Mouse (Mus musculus) forebrain, embryonic 13.5 days (tissue): ENCODE data around the gene Rita1. TPM values are rescaled to one million over a fixed set of nuclear protein-coding genes. Genes with fewer than 3 reads are reported as not detected.
A peak's percentile ranks its signal among the peaks of the same experiment; 100 is the strongest.

ENCODE experiments used
- ATAC-seq: fragments of 200-750 bp; cut with Nextera tagmentation; 2 replicates; pipeline ENCODE4 v1.8.0; 2017
- H3K27ac ChIP-seq: fragments of 300-500 bp; sonication (generic); 2 replicates; pipeline ENCODE4 v1.5.1; 2015; ENCODE audit warnings: inconsistent platforms, mild to moderate bottlenecking, moderate library complexity
- H3K27me3 ChIP-seq: fragments of 300-500 bp; sonication (generic); 2 replicates; pipeline ENCODE4 v1.6.1; 2015; ENCODE audit warnings: mild to moderate bottlenecking, inconsistent platforms
- H3K36me3 ChIP-seq: fragments of 300-500 bp; sonication (generic); 2 replicates; pipeline ENCODE4 v1.6.1; 2015; ENCODE audit warnings: mild to moderate bottlenecking, inconsistent platforms; ENCODE audit not compliant: poor library complexity, severe bottlenecking
- H3K4me1 ChIP-seq: fragments of 300-500 bp; sonication (generic); 2 replicates; pipeline ENCODE4 v1.6.1; 2015; ENCODE audit warnings: inconsistent platforms
- H3K4me2 ChIP-seq: fragments of 300-500 bp; sonication (generic); 2 replicates; pipeline ENCODE4 v1.6.1; 2015; ENCODE audit warnings: inconsistent platforms, mild to moderate bottlenecking, moderate library complexity
- H3K4me3 ChIP-seq: fragments of 300-500 bp; sonication (generic); 2 replicates; pipeline ENCODE4 v1.5.1; 2015; ENCODE audit warnings: mild to moderate bottlenecking, inconsistent platforms
- H3K9ac ChIP-seq: fragments of 300-500 bp; sonication (generic); 2 replicates; pipeline ENCODE4 v1.6.1; 2015; ENCODE audit warnings: mild to moderate bottlenecking, inconsistent platforms
- H3K9me3 ChIP-seq: fragments of 300-500 bp; sonication (generic); replicated peaks from 2 replicates; pipeline ENCODE4 v1.6.1; 2016; ENCODE audit warnings: inconsistent platforms
- WGBS: fragments of 180-500 bp; shearing (Covaris S2); methylation state at CpG from one replicate; pipeline ENCODE4 v1.1.7; 2015; 5-methylcytosine and 5-hydroxymethylcytosine counted together
- polyA plus RNA-seq: library from polyadenylated mRNA; unstranded; fragments of >200 nt; fragmentation: Nextera tagmentation; extraction: Ambion mirVana; gene quantifications from 2 replicates; pipeline ENCODE4 v1.2.1, GENCODE M21; 2015

Rita1 gene
- polyA plus RNA-seq, 1 experiment from 2014 or later, result 19.0 TPM

- WGBS, result 52% methylated on average over 6 of the region's 6 CpGs
Measured at GRCm38 (mm10) chr5:120645851-120646250, 33.5 kb upstream of the Rita1 start.

GRCm38 (mm10) chr5:120644227-120644626 lies 31.8 kb upstream of the Rita1 start:
- 93% methylated on average over 3 of the region's 3 CpGs for WGBS
- Histone ChIP-seq H3K4me3 (no peak overlapping the region), H3K4me2 (no peak overlapping the region), H3K9me3 (no peaks in the 10 kb centered on the region), H3K27ac (no peak overlapping the region), H3K9ac (no peak overlapping the region), H3K27me3 (peaks cover 26% of the 10 kb centered on the region), H3K4me1 (peaks cover 13% of the 10 kb centered on the region), H3K36me3 (no peaks in the 10 kb centered on the region)
- ATAC-seq, result no peak

More at GRCm38 (mm10) chr5:120645851-120646250, 33.5 kb upstream of the Rita1 start:
- Histone ChIP-seq H3K9me3 (no peaks in the 10 kb centered on the region), H3K27ac (no peak overlapping the region), H3K4me2 (no peak overlapping the region), H3K4me1 (peaks cover 18% of the 10 kb centered on the region), H3K27me3 (peaks cover 42% of the 10 kb centered on the region), H3K36me3 (no peaks in the 10 kb centered on the region), H3K9ac (no peak overlapping the region), H3K4me3 (no peak overlapping the region)
- no peak for ATAC-seq

GRCm38 (mm10) chr5:120643365-120644085 lies 31.1 kb upstream of the Rita1 start:
- Histone ChIP-seq H3K4me3 (no peak overlapping the region), H3K27me3 (peaks cover 19% of the 10 kb centered on the region), H3K4me2 (no peak overlapping the region), H3K9me3 (no peaks in the 10 kb centered on the region), H3K9ac (no peak overlapping the region), H3K36me3 (no peaks in the 10 kb centered on the region), H3K4me1 (peaks cover 6% of the 10 kb centered on the region), H3K27ac (no peak overlapping the region)
- 66% methylated on average over 14 of the region's 14 CpGs for WGBS
- no peak for ATAC-seq

- peaks cover 4% of the 10 kb centered on the region; the same call in 1 of the 2 replicates for H3K4me1 ChIP-seq
- H3K9me3 ChIP-seq, result no peaks in the 10 kb centered on the region
- H3K9ac ChIP-seq, result no peak overlapping the region
- no peak for ATAC-seq
- H3K4me3 ChIP-seq, result no peak overlapping the region
- WGBS, result 91% methylated on average over 7 of the region's 7 CpGs
- H3K27me3 ChIP-seq, result no peaks in the 10 kb centered on the region
- no peaks in the 10 kb centered on the region for H3K36me3 ChIP-seq
- no peak overlapping the region for H3K27ac ChIP-seq
- no peak overlapping the region for H3K4me2 ChIP-seq
Measured at GRCm38 (mm10) chr5:120640094-120640493, 27.7 kb upstream of the Rita1 start.

GRCm38 (mm10) chr5:120635633-120636032 lies 23.2 kb upstream of the Rita1 start:
- peaks cover 6% of the 10 kb centered on the region; the same call in 1 of the 2 replicates for H3K27me3 ChIP-seq
- no peak overlapping the region for H3K27ac ChIP-seq
- no peak overlapping the region for H3K4me3 ChIP-seq
- no peaks in the 10 kb centered on the region for H3K9me3 ChIP-seq
- no peak for ATAC-seq
- no peaks in the 10 kb centered on the region for H3K36me3 ChIP-seq
- 90% methylated on average over 5 of the region's 5 CpGs for WGBS
- no peak overlapping the region for H3K4me2 ChIP-seq
- no peak overlapping the region for H3K9ac ChIP-seq
- H3K4me1 ChIP-seq, result peaks cover 4% of the 10 kb centered on the region; the same call in 1 of the 2 replicates

- WGBS, result 62% methylated on average over 5 of the region's 5 CpGs
- Histone ChIP-seq H3K9me3 (no peaks in the 10 kb centered on the region), H3K9ac (no peak overlapping the region)
Measured at GRCm38 (mm10) chr5:120634860-120635259, 22.5 kb upstream of the Rita1 start.

GRCm38 (mm10) chr5:120634131-120634530 lies 21.7 kb upstream of the Rita1 start, which contains the start of gene Cfap73:
TSS of gene Cfap73 (minus strand) at chr5:120634235.
- WGBS, result 62% methylated on average over 9 of the region's 9 CpGs
- no peak within 1 kb of the TSS for H3K9ac ChIP-seq
- ATAC-seq, result no peak
- H3K4me3 ChIP-seq, result no peak within 1 kb of the TSS
- peaks cover 6% of the 10 kb centered on the region for H3K27me3 ChIP-seq
- no peak within 1 kb of the TSS for H3K27ac ChIP-seq
- H3K36me3 ChIP-seq, result no peaks in the 10 kb centered on the region
- no peaks in the 10 kb centered on the region for H3K9me3 ChIP-seq
- H3K4me1 ChIP-seq, result peaks cover 4% of the 10 kb centered on the region; the same call in 1 of the 2 replicates
- no peak within 1 kb of the TSS for H3K4me2 ChIP-seq

More at GRCm38 (mm10) chr5:120634860-120635259, 22.5 kb upstream of the Rita1 start:
- H3K4me2 ChIP-seq, result no peak overlapping the region
- no peak overlapping the region for H3K4me3 ChIP-seq
- H3K27me3 ChIP-seq, result peaks cover 6% of the 10 kb centered on the region
- ATAC-seq, result no peak
- no peaks in the 10 kb centered on the region for H3K36me3 ChIP-seq
- peaks cover 4% of the 10 kb centered on the region; the same call in 1 of the 2 replicates for H3K4me1 ChIP-seq
- no peak overlapping the region for H3K27ac ChIP-seq

GRCm38 (mm10) chr5:120631892-120632291 lies 19.5 kb upstream of the Rita1 start:
- no peak for ATAC-seq
- Histone ChIP-seq H3K4me2 (no peak overlapping the region), H3K9me3 (no peaks in the 10 kb centered on the region), H3K27me3 (peaks cover 6% of the 10 kb centered on the region), H3K36me3 (peaks cover 15% of the 10 kb centered on the region), H3K4me1 (peaks cover 4% of the 10 kb centered on the region; the same call in 1 of the 2 replicates), H3K27ac (no peak overlapping the region), H3K4me3 (no peak overlapping the region), H3K9ac (no peak overlapping the region)
- 89% methylated on average over 5 of the region's 5 CpGs for WGBS

GRCm38 (mm10) chr5:120631128-120631527 lies 18.7 kb upstream of the Rita1 start:
- H3K9ac ChIP-seq, result peak overlapping the region; percentile 14; the same call in 1 of the 2 replicates
- peak overlapping the region; percentile 19; the same call in 1 of the 2 replicates for H3K4me3 ChIP-seq
- H3K27ac ChIP-seq, result no peak overlapping the region
- H3K9me3 ChIP-seq, result no peaks in the 10 kb centered on the region
- peaks cover 22% of the 10 kb centered on the region for H3K36me3 ChIP-seq
- WGBS, result 9% methylated on average over 29 of the region's 29 CpGs
- H3K4me1 ChIP-seq, result peaks cover 4% of the 10 kb centered on the region; the same call in 1 of the 2 replicates
- H3K4me2 ChIP-seq, result peak overlapping the region; percentile 45
- ATAC-seq, result no peak
- peaks cover 6% of the 10 kb centered on the region for H3K27me3 ChIP-seq

- H3K36me3 ChIP-seq, result peaks cover 47% of the 10 kb centered on the region
- no peak overlapping the region for H3K4me3 ChIP-seq
- H3K27ac ChIP-seq, result no peak overlapping the region
- 67% methylated on average over 7 of the region's 7 CpGs for WGBS
- no peak overlapping the region for H3K4me2 ChIP-seq
- no peaks in the 10 kb centered on the region for H3K9me3 ChIP-seq
- H3K4me1 ChIP-seq, result peaks cover 4% of the 10 kb centered on the region; the same call in 1 of the 2 replicates
- ATAC-seq, result no peak
- peaks cover 6% of the 10 kb centered on the region for H3K27me3 ChIP-seq
- H3K9ac ChIP-seq, result no peak overlapping the region
Measured at GRCm38 (mm10) chr5:120628624-120629023, 16.2 kb upstream of the Rita1 start.

GRCm38 (mm10) chr5:120627515-120628300 lies 15.3 kb upstream of the Rita1 start:
- 92% methylated on average over 15 of the region's 15 CpGs for WGBS
- H3K27ac ChIP-seq, result no peak overlapping the region
- H3K4me2 ChIP-seq, result no peak overlapping the region
- peaks cover 56% of the 10 kb centered on the region for H3K36me3 ChIP-seq
- no peaks in the 10 kb centered on the region for H3K9me3 ChIP-seq
- H3K9ac ChIP-seq, result no peak overlapping the region
- no peak overlapping the region for H3K4me3 ChIP-seq
- ATAC-seq, result no peak
- H3K4me1 ChIP-seq, result peaks cover 4% of the 10 kb centered on the region; the same call in 1 of the 2 replicates
- H3K27me3 ChIP-seq, result peaks cover 6% of the 10 kb centered on the region

GRCm38 (mm10) chr5:120626399-120626798 lies 14.0 kb upstream of the Rita1 start:
- ATAC-seq, result no peak
- peaks cover 3% of the 10 kb centered on the region for H3K27me3 ChIP-seq

More at GRCm38 (mm10) chr5:120626399-120626798, 14.0 kb upstream of the Rita1 start:
- Histone ChIP-seq H3K27ac (no peak overlapping the region), H3K4me1 (peaks cover 4% of the 10 kb centered on the region; the same call in 1 of the 2 replicates), H3K4me2 (no peak overlapping the region), H3K9me3 (no peaks in the 10 kb centered on the region), H3K4me3 (no peak overlapping the region), H3K9ac (no peak overlapping the region), H3K36me3 (peaks cover 70% of the 10 kb centered on the region)
- 20% methylated on average over 19 of the region's 19 CpGs for WGBS
